Mouse (Mus musculus): ENCODE results near the gene Tcf7l2. TPM values are rescaled to one million over a fixed set of nuclear protein-coding genes. Genes with fewer than 3 reads are reported as not detected.

Gene Tcf7l2
- polyA plus RNA-seq, 1 experiment from 2014 or later, result 27.0 TPM

- Histone ChIP-seq H3K4me1 (ENCODE audit: control insufficient read depth, insufficient read depth, low read depth, low read length) (peaks cover 11% of the 10 kb centered on the region), H3K27me3 (replicated peaks; ENCODE audit: control insufficient read depth, insufficient read depth, low read length) (no peaks in the 10 kb centered on the region), H3K4me2 (ENCODE audit: low read length) (no peak overlapping the region; the same call in 1 of the 2 replicates), H3K9ac (ENCODE audit: low read depth, low read length) (no peak overlapping the region), H3K27ac (ENCODE audit: low read depth, low read length) (no peak overlapping the region), H3K4me3 (ENCODE audit: low read length) (no peak overlapping the region), H3K9me3 (ENCODE audit: control insufficient read depth, low read length) (no peaks in the 10 kb centered on the region), H3K36me3 (ENCODE audit: control insufficient read depth, insufficient read depth, low read length) (no peaks in the 10 kb centered on the region)
- peak; percentile 60; the same call in 1 of the 2 replicates for ATAC-seq
- WGBS, result 68% methylated on average over 16 of the region's 16 CpGs
Observed at GRCm38 (mm10) chr19:55941253-55942125, 199.9 kb downstream of the Tcf7l2 start.

GRCm38 (mm10) chr19:55951397-55951796, 209.8 kb downstream of the Tcf7l2 start:
- Histone ChIP-seq H3K27ac (ENCODE audit: low read depth, low read length) (no peak overlapping the region), H3K9me3 (ENCODE audit: control insufficient read depth, low read length) (no peaks in the 10 kb centered on the region), H3K27me3 (replicated peaks; ENCODE audit: control insufficient read depth, insufficient read depth, low read length) (no peaks in the 10 kb centered on the region; the same call in 1 of the 2 replicates), H3K9ac (ENCODE audit: low read depth, low read length) (no peak overlapping the region), H3K4me2 (ENCODE audit: low read length) (no peak overlapping the region), H3K4me3 (ENCODE audit: low read length) (no peak overlapping the region), H3K4me1 (ENCODE audit: control insufficient read depth, insufficient read depth, low read depth, low read length) (peaks cover 5% of the 10 kb centered on the region), H3K36me3 (ENCODE audit: control insufficient read depth, insufficient read depth, low read length) (no peaks in the 10 kb centered on the region)
- WGBS, result 69% methylated on average over 5 of the region's 5 CpGs
- ATAC-seq, result no peak

- H3K27ac ChIP-seq (ENCODE audit: low read depth, low read length), result peak overlapping the region; percentile 2; the same call in 1 of the 2 replicates
- peak; percentile 95 for ATAC-seq
- no peak overlapping the region for H3K9ac ChIP-seq (ENCODE audit: low read depth, low read length)
- no peaks in the 10 kb centered on the region for H3K36me3 ChIP-seq (ENCODE audit: control insufficient read depth, insufficient read depth, low read length)
- no peak overlapping the region for H3K4me2 ChIP-seq (ENCODE audit: low read length)
- no peak overlapping the region for H3K4me3 ChIP-seq (ENCODE audit: low read length)
- no peaks in the 10 kb centered on the region for H3K9me3 ChIP-seq (ENCODE audit: control insufficient read depth, low read length)
- H3K27me3 ChIP-seq (replicated peaks; ENCODE audit: control insufficient read depth, insufficient read depth, low read length), result no peaks in the 10 kb centered on the region; the same call in 1 of the 2 replicates
- WGBS, result 26% methylated on average over 3 of the region's 3 CpGs
- H3K4me1 ChIP-seq (ENCODE audit: control insufficient read depth, insufficient read depth, low read depth, low read length), result peaks cover 5% of the 10 kb centered on the region
Observed at GRCm38 (mm10) chr19:55953207-55953606, 211.6 kb downstream of the Tcf7l2 start.

- Histone ChIP-seq H3K9me3 (ENCODE audit: control insufficient read depth, low read length) (peaks cover 6% of the 10 kb centered on the region), H3K36me3 (ENCODE audit: control insufficient read depth, insufficient read depth, low read length) (no peaks in the 10 kb centered on the region), H3K9ac (ENCODE audit: low read depth, low read length) (no peak overlapping the region), H3K4me2 (ENCODE audit: low read length) (no peak overlapping the region), H3K4me1 (ENCODE audit: control insufficient read depth, insufficient read depth, low read depth, low read length) (peaks cover 5% of the 10 kb centered on the region), H3K27ac (ENCODE audit: low read depth, low read length) (no peak overlapping the region), H3K4me3 (ENCODE audit: low read length) (no peak overlapping the region), H3K27me3 (replicated peaks; ENCODE audit: control insufficient read depth, insufficient read depth, low read length) (no peaks in the 10 kb centered on the region)
- no peak for ATAC-seq
- WGBS, result 79% methylated on average over 3 of the region's 3 CpGs
Observed at GRCm38 (mm10) chr19:55955126-55955525, 213.5 kb downstream of the Tcf7l2 start.

GRCm38 (mm10) chr19:55956745-55957144, 215.1 kb downstream of the Tcf7l2 start:
- Histone ChIP-seq H3K4me1 (ENCODE audit: control insufficient read depth, insufficient read depth, low read depth, low read length) (peaks cover 5% of the 10 kb centered on the region), H3K9ac (ENCODE audit: low read depth, low read length) (no peak overlapping the region), H3K4me3 (ENCODE audit: low read length) (no peak overlapping the region), H3K27ac (ENCODE audit: low read depth, low read length) (no peak overlapping the region), H3K4me2 (ENCODE audit: low read length) (no peak overlapping the region), H3K36me3 (ENCODE audit: control insufficient read depth, insufficient read depth, low read length) (no peaks in the 10 kb centered on the region), H3K9me3 (ENCODE audit: control insufficient read depth, low read length) (peaks cover 6% of the 10 kb centered on the region), H3K27me3 (replicated peaks; ENCODE audit: control insufficient read depth, insufficient read depth, low read length) (no peaks in the 10 kb centered on the region)
- no peak for ATAC-seq
- 90% methylated on average over 6 of the region's 6 CpGs for WGBS

GRCm38 (mm10) chr19:55964421-55964820, 222.8 kb downstream of the Tcf7l2 start:
- Histone ChIP-seq H3K9ac (ENCODE audit: low read depth, low read length) (no peak overlapping the region), H3K4me1 (ENCODE audit: control insufficient read depth, insufficient read depth, low read depth, low read length) (no peaks in the 10 kb centered on the region), H3K36me3 (ENCODE audit: control insufficient read depth, insufficient read depth, low read length) (no peaks in the 10 kb centered on the region), H3K9me3 (ENCODE audit: control insufficient read depth, low read length) (no peaks in the 10 kb centered on the region; the same call in 1 of the 2 replicates), H3K4me2 (ENCODE audit: low read length) (no peak overlapping the region), H3K27ac (ENCODE audit: low read depth, low read length) (no peak overlapping the region), H3K27me3 (replicated peaks; ENCODE audit: control insufficient read depth, insufficient read depth, low read length) (no peaks in the 10 kb centered on the region), H3K4me3 (ENCODE audit: low read length) (no peak overlapping the region)
- WGBS, result 98% methylated on average over 3 of the region's 3 CpGs
- no peak for ATAC-seq

GRCm38 (mm10) chr19:55966066-55966465, 224.4 kb downstream of the Tcf7l2 start:
- Histone ChIP-seq H3K4me1 (ENCODE audit: control insufficient read depth, insufficient read depth, low read depth, low read length) (peaks cover 7% of the 10 kb centered on the region), H3K27ac (ENCODE audit: low read depth, low read length) (no peak overlapping the region), H3K4me3 (ENCODE audit: low read length) (no peak overlapping the region), H3K27me3 (replicated peaks; ENCODE audit: control insufficient read depth, insufficient read depth, low read length) (no peaks in the 10 kb centered on the region), H3K4me2 (ENCODE audit: low read length) (no peak overlapping the region), H3K9ac (ENCODE audit: low read depth, low read length) (no peak overlapping the region), H3K36me3 (ENCODE audit: control insufficient read depth, insufficient read depth, low read length) (no peaks in the 10 kb centered on the region), H3K9me3 (ENCODE audit: control insufficient read depth, low read length) (no peaks in the 10 kb centered on the region)
- no peak for ATAC-seq
- WGBS, result 53% methylated on average over 7 of the region's 7 CpGs

GRCm38 (mm10) chr19:55969929-55970531, 228.4 kb downstream of the Tcf7l2 start:
- H3K9me3 ChIP-seq (ENCODE audit: control insufficient read depth, low read length), result no peaks in the 10 kb centered on the region
- H3K4me2 ChIP-seq (ENCODE audit: low read length), result no peak overlapping the region
- H3K36me3 ChIP-seq (ENCODE audit: control insufficient read depth, insufficient read depth, low read length), result no peaks in the 10 kb centered on the region
- H3K27ac ChIP-seq (ENCODE audit: low read depth, low read length), result no peak overlapping the region
- H3K27me3 ChIP-seq (replicated peaks; ENCODE audit: control insufficient read depth, insufficient read depth, low read length), result no peaks in the 10 kb centered on the region
- 14% methylated on average over 14 of the region's 14 CpGs for WGBS
- no peak; the same call in 1 of the 2 replicates for ATAC-seq
- H3K9ac ChIP-seq (ENCODE audit: low read depth, low read length), result no peak overlapping the region; the same call in 1 of the 2 replicates
- H3K4me1 ChIP-seq (ENCODE audit: control insufficient read depth, insufficient read depth, low read depth, low read length), result peaks cover 7% of the 10 kb centered on the region
- H3K4me3 ChIP-seq (ENCODE audit: low read length), result no peak overlapping the region

GRCm38 (mm10) chr19:55976073-55976472, 234.5 kb downstream of the Tcf7l2 start:
- Histone ChIP-seq H3K4me2 (ENCODE audit: low read length) (no peak overlapping the region), H3K27ac (ENCODE audit: low read depth, low read length) (no peak overlapping the region), H3K4me3 (ENCODE audit: low read length) (no peak overlapping the region), H3K9me3 (ENCODE audit: control insufficient read depth, low read length) (no peaks in the 10 kb centered on the region), H3K9ac (ENCODE audit: low read depth, low read length) (no peak overlapping the region), H3K4me1 (ENCODE audit: control insufficient read depth, insufficient read depth, low read depth, low read length) (no peaks in the 10 kb centered on the region), H3K27me3 (replicated peaks; ENCODE audit: control insufficient read depth, insufficient read depth, low read length) (no peaks in the 10 kb centered on the region), H3K36me3 (ENCODE audit: control insufficient read depth, insufficient read depth, low read length) (no peaks in the 10 kb centered on the region)
- WGBS, result 92% methylated on average over 9 of the region's 9 CpGs
- no peak for ATAC-seq
